Mouse (Mus musculus) olfactory bulb, adult 2 months (tissue): Measurements from ENCODE around the gene Asb10. TPM values are rescaled to one million over a fixed set of nuclear protein-coding genes. Genes with fewer than 3 reads are reported as not detected.

ENCODE experiments used
- H3K27ac ChIP-seq: fragments of 200-500 bp; 2 replicates; pipeline ENCODE4 v1.5.1; 2012; ENCODE audit warnings: low read depth, low read length; ENCODE audit not compliant: insufficient read depth
- H3K4me1 ChIP-seq: fragments of 200-500 bp; 2 replicates; pipeline ENCODE4 v1.6.1; 2012; ENCODE audit warnings: low read length; ENCODE audit not compliant: control insufficient read depth, insufficient read depth
- H3K4me3 ChIP-seq: fragments of 200-500 bp; 2 replicates; pipeline ENCODE4 v1.5.1; 2012; ENCODE audit warnings: mild to moderate bottlenecking, low read depth, low read length, moderate library complexity; ENCODE audit not compliant: insufficient read depth
- CTCF ChIP-seq: fragments of 200-500 bp; IDR thresholded peaks from 2 replicates; pipeline ENCODE4 v1.5.1; 2012; ENCODE audit warnings: low read depth, mild to moderate bottlenecking, low read length, moderate library complexity; ENCODE audit not compliant: insufficient read depth
- POLR2A ChIP-seq: fragments of 200-500 bp; IDR thresholded peaks from 2 replicates; pipeline ENCODE4 v1.6.1; 2012; ENCODE audit warnings: mild to moderate bottlenecking, low read depth, low read length, moderate library complexity; ENCODE audit not compliant: insufficient read depth
- WGBS: fragments of 180-500 bp; shearing (Covaris S2); methylation state at CpG from one replicate; pipeline ENCODE4 v1.1.7; 2018; 5-methylcytosine and 5-hydroxymethylcytosine counted together
- polyA plus RNA-seq: library from polyadenylated mRNA; stranded (reverse); fragments of >200 nt; gene quantifications from 2 replicates; pipeline ENCODE4 v1.2.4, GENCODE M21; 2012; ENCODE audit warnings: low replicate concordance; ENCODE audit not compliant: missing spikeins, insufficient read depth, insufficient read length

Asb10 gene
- polyA plus RNA-seq, 1 experiment: not detected

DNA sequence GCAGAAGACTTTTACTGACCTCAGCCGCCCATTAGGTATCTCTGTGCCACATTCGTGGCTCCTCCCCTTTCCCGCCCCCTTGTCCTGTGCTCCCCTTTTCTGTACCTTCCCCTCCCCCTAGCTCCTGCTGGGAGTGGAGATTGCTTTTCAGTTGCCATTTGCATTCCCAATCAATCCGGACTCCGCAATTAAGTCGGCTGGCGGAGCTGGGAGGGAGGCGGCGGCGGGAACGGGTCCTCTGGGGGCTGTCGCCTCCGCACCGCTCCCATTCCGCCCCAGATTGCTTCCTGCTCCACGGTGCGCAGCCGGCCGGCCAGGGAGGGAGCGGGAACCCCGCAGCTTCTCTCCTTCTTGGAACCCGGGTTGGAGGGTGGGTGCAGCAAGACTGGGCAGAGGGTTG, 55.8 kb downstream of the Asb10 start:
- TF ChIP-seq POLR2A: no peak
- TF ChIP-seq CTCF: no peak
- peaks cover 33% of the 10 kb centered on the region for H3K4me1 ChIP-seq
- no peak overlapping the region for H3K27ac ChIP-seq
- peak overlapping the region; percentile 2; the same call in 1 of the 2 replicates for H3K4me3 ChIP-seq
- 28% methylated on average over 22 of the region's 22 CpGs for WGBS

DNA sequence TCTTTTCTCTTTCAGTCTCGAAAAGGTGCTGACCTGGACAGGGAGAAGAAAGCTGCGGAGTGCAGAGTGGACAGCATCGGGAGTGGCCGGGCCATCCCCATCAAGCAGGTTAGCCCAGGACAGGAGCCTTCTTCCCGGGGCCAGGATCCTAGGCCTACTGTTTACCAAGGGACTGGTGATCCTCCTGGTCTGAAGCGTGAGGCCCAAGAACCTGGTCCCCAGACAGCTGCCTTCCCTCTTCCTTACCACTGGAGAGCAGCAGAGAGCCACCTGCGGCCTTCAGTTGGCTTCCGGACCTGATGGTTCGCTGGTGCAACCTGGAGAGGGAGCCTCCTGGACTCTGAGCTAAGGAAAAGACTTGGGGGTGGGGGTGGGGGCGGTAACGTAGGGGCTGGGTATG, 57.5 kb downstream of the Asb10 start:
- peaks cover 33% of the 10 kb centered on the region for H3K4me1 ChIP-seq
- H3K4me3 ChIP-seq: no peak overlapping the region
- peak; percentile 71; the same call in 1 of the 2 replicates for TF ChIP-seq CTCF
- TF ChIP-seq POLR2A: no peak
- no peak overlapping the region for H3K27ac ChIP-seq
- 31% methylated on average over 11 of the region's 11 CpGs for WGBS

Other genes with a start within 250 kb of the Asb10 start
- gene Kcnh2, start 189.4 kb downstream of the Asb10 start, polyA plus RNA-seq: not detected in 2 replicates
- not detected in 2 replicates for gene Nos3, start 176.2 kb downstream of the Asb10 start, polyA plus RNA-seq
- gene Atg9b, start 148.8 kb downstream of the Asb10 start, polyA plus RNA-seq: not detected in 2 replicates
- not detected in 2 replicates for gene Abcb8, start 147.3 kb downstream of the Asb10 start, polyA plus RNA-seq
- gene Asic3, start 127.6 kb downstream of the Asb10 start, polyA plus RNA-seq: not detected in 2 replicates
- not detected in 2 replicates for gene Cdk5, start 117.4 kb downstream of the Asb10 start, polyA plus RNA-seq
- gene Slc4a2, start 117.1 kb downstream of the Asb10 start, polyA plus RNA-seq: not detected in 2 replicates
- not detected in 2 replicates for gene Fastk, start 95.7 kb downstream of the Asb10 start, polyA plus RNA-seq
- gene Tmub1, start 93.1 kb downstream of the Asb10 start, polyA plus RNA-seq: not detected in 2 replicates
- not detected in 2 replicates for gene Agap3, start 88.8 kb downstream of the Asb10 start, polyA plus RNA-seq
- gene Gbx1, start 13.8 kb downstream of the Asb10 start, polyA plus RNA-seq: not detected in 2 replicates
- not detected in 2 replicates for gene 4931409K22Rik, start 15.8 kb upstream of the Asb10 start, polyA plus RNA-seq
- gene Abcf2, start 36.5 kb upstream of the Asb10 start, polyA plus RNA-seq: not detected in 2 replicates
- gene Chpf2, start 45.8 kb upstream of the Asb10 start, polyA plus RNA-seq: not detected in 2 replicates
- gene Smarcd3, start 83.4 kb upstream of the Asb10 start, polyA plus RNA-seq: not detected in 2 replicates
- not detected in 2 replicates for gene Nub1, start 144.6 kb upstream of the Asb10 start, polyA plus RNA-seq
- gene Wdr86, start 189.7 kb upstream of the Asb10 start, polyA plus RNA-seq: not detected in 2 replicates
- not detected in 2 replicates for gene Crygn, start 217.0 kb upstream of the Asb10 start, polyA plus RNA-seq